Mouse (Mus musculus) embryonic facial prominence, embryonic 15.5 days (tissue): ENCODE measurements around the gene Fam32a. TPM values are rescaled to one million over a fixed set of nuclear protein-coding genes. Genes with fewer than 3 reads are reported as not detected.

ENCODE experiments used
- ATAC-seq: fragments of 200-750 bp; cut with Nextera tagmentation; 2 replicates; pipeline ENCODE4 v1.8.0; 2017; ENCODE audit warnings: low read depth, moderate TSS enrichment; ENCODE audit not compliant: insufficient number of reproducible peaks, low FRiP score, low TSS enrichment
- H3K27ac ChIP-seq: fragments of 300-500 bp; sonication (generic); replicated peaks from 2 replicates; pipeline ENCODE4 v1.5.1; 2015; ENCODE audit warnings: mild to moderate bottlenecking, inconsistent platforms
- H3K27me3 ChIP-seq: fragments of 300-500 bp; sonication (generic); 2 replicates; pipeline ENCODE4 v1.6.1; 2015; ENCODE audit warnings: inconsistent platforms
- H3K36me3 ChIP-seq: fragments of 300-500 bp; sonication (generic); 2 replicates; pipeline ENCODE4 v1.6.1; 2015; ENCODE audit warnings: mild to moderate bottlenecking, inconsistent platforms
- H3K4me1 ChIP-seq: fragments of 300-500 bp; sonication (generic); 2 replicates; pipeline ENCODE4 v1.6.1; 2015; ENCODE audit warnings: inconsistent platforms
- H3K4me2 ChIP-seq: fragments of 300-500 bp; sonication (generic); replicated peaks from 2 replicates; pipeline ENCODE4 v1.6.1; 2015; ENCODE audit warnings: mild to moderate bottlenecking, inconsistent platforms
- H3K4me3 ChIP-seq: fragments of 300-500 bp; sonication (generic); replicated peaks from 2 replicates; pipeline ENCODE4 v1.5.1; 2015; ENCODE audit warnings: mild to moderate bottlenecking, inconsistent platforms
- H3K9ac ChIP-seq: fragments of 300-500 bp; sonication (generic); 2 replicates; pipeline ENCODE4 v1.6.1; 2015; ENCODE audit warnings: inconsistent platforms
- H3K9me3 ChIP-seq: fragments of 300-500 bp; sonication (generic); replicated peaks from 2 replicates; pipeline ENCODE4 v1.6.1; 2016; ENCODE audit warnings: inconsistent platforms
- WGBS: fragments of 180-500 bp; shearing (Covaris S2); methylation state at CpG from one replicate; pipeline ENCODE4 v1.1.7; 2015; 5-methylcytosine and 5-hydroxymethylcytosine counted together
- polyA plus RNA-seq: library from polyadenylated mRNA; unstranded; fragments of >200 nt; fragmentation: Nextera tagmentation; extraction: Ambion mirVana; gene quantifications from 2 replicates; pipeline ENCODE4 v1.2.1, GENCODE M21; 2015

Gene Fam32a
- polyA plus RNA-seq, 1 experiment from 2014 or later: 71.0 TPM

DNA sequence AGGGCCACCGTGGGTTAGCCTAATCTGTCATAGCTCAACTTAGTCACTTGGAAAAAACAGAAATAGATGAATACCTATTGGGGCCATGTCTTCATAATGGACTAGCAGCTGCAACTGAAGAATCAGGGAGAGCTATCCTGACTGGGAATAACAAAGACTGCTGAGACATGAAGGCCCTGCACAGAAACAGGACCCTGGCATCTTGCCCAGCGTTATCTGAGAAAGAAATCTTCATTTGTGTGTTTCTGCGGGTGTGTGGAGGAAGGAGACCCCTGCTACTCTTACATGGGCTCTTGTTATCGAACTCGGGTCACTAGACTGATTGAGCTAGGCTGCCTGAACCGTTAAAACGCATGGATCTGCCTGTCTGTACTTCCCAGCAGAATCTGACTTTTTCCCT is 21.4 kb downstream of the Fam32a start:
- peak overlapping the region; percentile 79 for H3K4me3 ChIP-seq
- H3K4me2 ChIP-seq: peak overlapping the region; percentile 72
- no peaks in the 10 kb centered on the region for H3K9me3 ChIP-seq
- WGBS: 69% methylated on average over 7 of the region's 7 CpGs
- no peaks in the 10 kb centered on the region for H3K27me3 ChIP-seq
- no peak for ATAC-seq
- peaks cover 22% of the 10 kb centered on the region for H3K4me1 ChIP-seq
- peaks cover 4% of the 10 kb centered on the region; the same call in 1 of the 2 replicates for H3K36me3 ChIP-seq
- no peak overlapping the region for H3K27ac ChIP-seq
- peak overlapping the region; percentile 53; the same call in 1 of the 2 replicates for H3K9ac ChIP-seq

GRCm38 (mm10) chr8:72242226-72242625 is 22.7 kb downstream of the Fam32a start:
- Histone ChIP-seq H3K4me3 (no peak overlapping the region), H3K9ac (no peak overlapping the region), H3K9me3 (no peaks in the 10 kb centered on the region), H3K36me3 (peaks cover 14% of the 10 kb centered on the region), H3K27ac (no peak overlapping the region), H3K4me2 (no peak overlapping the region), H3K4me1 (peaks cover 22% of the 10 kb centered on the region), H3K27me3 (no peaks in the 10 kb centered on the region)
- no peak for ATAC-seq
- 91% methylated on average over 1 of the region's 1 CpGs for WGBS

- Histone ChIP-seq H3K36me3 (peaks cover 27% of the 10 kb centered on the region), H3K27ac (no peak overlapping the region), H3K4me1 (peaks cover 17% of the 10 kb centered on the region), H3K9me3 (no peaks in the 10 kb centered on the region), H3K9ac (no peak overlapping the region), H3K4me3 (no peak overlapping the region), H3K4me2 (no peak overlapping the region), H3K27me3 (no peaks in the 10 kb centered on the region)
- 78% methylated on average over 2 of the region's 2 CpGs for WGBS
- no peak for ATAC-seq
Measured at GRCm38 (mm10) chr8:72244610-72245009, 25.1 kb downstream of the Fam32a start.

- no peak overlapping the region for H3K4me3 ChIP-seq
- ATAC-seq: no peak
- 50% methylated on average over 7 of the region's 7 CpGs for WGBS
Measured at GRCm38 (mm10) chr8:72257171-72257901, 37.8 kb downstream of the Fam32a start.

GRCm38 (mm10) chr8:72257902-72258238 is 38.3 kb downstream of the Fam32a start:
- no peaks in the 10 kb centered on the region for H3K27me3 ChIP-seq
- H3K36me3 ChIP-seq: peaks cover 28% of the 10 kb centered on the region
- no peak for ATAC-seq
- H3K27ac ChIP-seq: no peak overlapping the region
- no peak overlapping the region for H3K4me3 ChIP-seq
- H3K9ac ChIP-seq: no peak overlapping the region
- no peaks in the 10 kb centered on the region for H3K9me3 ChIP-seq
- H3K4me2 ChIP-seq: no peak overlapping the region
- 87% methylated on average over 1 of the region's 1 CpGs for WGBS
- no peaks in the 10 kb centered on the region for H3K4me1 ChIP-seq

More at GRCm38 (mm10) chr8:72257171-72257901, 37.8 kb downstream of the Fam32a start:
- H3K9me3 ChIP-seq: no peaks in the 10 kb centered on the region
- H3K27me3 ChIP-seq: no peaks in the 10 kb centered on the region
- no peak overlapping the region for H3K9ac ChIP-seq
- H3K36me3 ChIP-seq: peaks cover 33% of the 10 kb centered on the region
- no peaks in the 10 kb centered on the region for H3K4me1 ChIP-seq
- H3K27ac ChIP-seq: no peak overlapping the region
- H3K4me2 ChIP-seq: no peak overlapping the region

- H3K27me3 ChIP-seq: no peaks in the 10 kb centered on the region
- no peak overlapping the region for H3K9ac ChIP-seq
- ATAC-seq: no peak
- H3K36me3 ChIP-seq: peaks cover 11% of the 10 kb centered on the region; the same call in 1 of the 2 replicates
- no peaks in the 10 kb centered on the region for H3K4me1 ChIP-seq
- WGBS: 53% methylated on average over 2 of the region's 2 CpGs
- no peak overlapping the region for H3K4me2 ChIP-seq
- no peak overlapping the region for H3K27ac ChIP-seq
- no peak overlapping the region for H3K4me3 ChIP-seq
- H3K9me3 ChIP-seq: no peaks in the 10 kb centered on the region
Measured at GRCm38 (mm10) chr8:72259862-72260261, 40.3 kb downstream of the Fam32a start.

DNA sequence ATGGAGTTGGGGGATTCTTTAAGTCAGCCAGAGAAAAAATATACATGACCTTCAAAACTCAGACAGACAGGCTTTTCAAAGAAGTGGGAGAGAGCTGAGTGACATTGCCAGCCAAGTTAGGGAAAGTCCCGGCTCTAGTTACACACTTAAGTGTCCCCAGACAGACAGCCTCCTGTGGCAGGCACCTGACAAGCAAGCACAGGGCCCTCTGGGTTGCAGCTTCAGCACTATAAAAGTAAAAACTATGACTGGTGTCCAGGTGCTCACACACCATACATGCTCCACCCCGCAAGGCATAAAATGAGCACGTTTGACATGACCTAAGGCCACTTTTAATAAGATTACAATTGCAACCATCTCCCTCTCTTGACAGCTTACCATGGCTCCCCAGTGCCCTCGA is 41.1 kb downstream of the Fam32a start:
- Histone ChIP-seq H3K4me3 (no peak overlapping the region), H3K4me1 (no peaks in the 10 kb centered on the region), H3K4me2 (no peak overlapping the region), H3K9ac (no peak overlapping the region), H3K27ac (no peak overlapping the region), H3K27me3 (no peaks in the 10 kb centered on the region), H3K9me3 (no peaks in the 10 kb centered on the region), H3K36me3 (peaks cover 4% of the 10 kb centered on the region; the same call in 1 of the 2 replicates)
- 40% methylated on average over 4 of the region's 4 CpGs for WGBS
- ATAC-seq: peak; percentile 26; the same call in 1 of the 2 replicates

DNA sequence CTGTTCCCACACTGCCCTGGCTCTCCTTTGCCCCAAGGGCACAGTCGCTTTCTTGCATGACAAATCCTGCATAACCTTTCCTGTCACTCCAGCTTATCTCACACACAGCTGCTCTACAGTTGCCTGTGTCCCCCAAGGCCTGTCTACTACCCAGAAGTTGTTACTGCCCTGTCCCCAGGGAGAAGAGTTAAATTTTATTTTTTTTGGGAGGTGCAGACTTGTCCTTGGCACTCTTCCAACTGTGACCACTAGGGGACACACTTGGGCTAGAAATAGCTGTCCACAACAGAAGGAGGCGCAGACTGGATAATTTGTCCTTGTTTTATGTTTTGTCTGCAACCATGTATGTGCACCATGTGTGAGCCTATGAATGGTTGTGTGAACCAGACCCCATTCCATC is 41.5 kb downstream of the Fam32a start:
- Histone ChIP-seq H3K4me2 (no peak overlapping the region), H3K9me3 (no peaks in the 10 kb centered on the region), H3K27me3 (no peaks in the 10 kb centered on the region), H3K4me3 (no peak overlapping the region), H3K27ac (no peak overlapping the region), H3K36me3 (0 out of 2 replicates have a peak, but pooled peaks cover under 1% of the 10 kb centered on the region), H3K4me1 (no peaks in the 10 kb centered on the region), H3K9ac (no peak overlapping the region)
- WGBS: 24% methylated on average over 2 of the region's 2 CpGs
- ATAC-seq: 0 out of 2 replicates have a peak, but pooled peaks have one; percentile 32

- Histone ChIP-seq H3K4me3 (no peak overlapping the region), H3K27me3 (no peaks in the 10 kb centered on the region), H3K4me1 (no peaks in the 10 kb centered on the region), H3K4me2 (no peak overlapping the region), H3K36me3 (no peaks in the 10 kb centered on the region), H3K27ac (no peak overlapping the region), H3K9me3 (no peaks in the 10 kb centered on the region), H3K9ac (no peak overlapping the region)
- ATAC-seq: no peak
Measured at GRCm38 (mm10) chr8:72261431-72261830, 41.9 kb downstream of the Fam32a start.

- H3K9me3 ChIP-seq: no peaks in the 10 kb centered on the region
- no peak overlapping the region for H3K4me3 ChIP-seq
- H3K4me1 ChIP-seq: no peaks in the 10 kb centered on the region
- ATAC-seq: no peak
- H3K9ac ChIP-seq: no peak overlapping the region
- H3K27me3 ChIP-seq: no peaks in the 10 kb centered on the region
- H3K4me2 ChIP-seq: no peak overlapping the region
- no peaks in the 10 kb centered on the region for H3K36me3 ChIP-seq
- no peak overlapping the region for H3K27ac ChIP-seq
- 46% methylated on average over 5 of the region's 5 CpGs for WGBS
Measured at GRCm38 (mm10) chr8:72261872-72262271, 42.3 kb downstream of the Fam32a start.

DNA sequence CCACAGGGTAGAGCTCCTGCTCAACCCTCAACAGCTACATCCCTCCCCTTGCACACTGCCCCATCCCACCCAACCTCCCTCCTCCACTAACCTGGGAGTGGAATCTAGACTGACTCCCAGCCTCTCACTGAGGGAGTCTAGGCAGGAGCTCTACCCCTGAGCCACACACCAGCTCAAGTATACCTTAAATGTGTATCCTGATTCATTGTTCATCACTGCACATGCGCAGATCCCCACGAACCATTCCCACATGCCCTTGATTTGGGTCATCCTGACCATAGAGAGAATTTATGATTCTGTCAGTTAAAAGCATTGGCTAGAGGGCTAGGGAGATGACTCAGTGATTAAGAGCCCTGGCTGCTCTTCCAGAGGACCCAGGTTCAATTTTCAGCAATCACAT is 43.2 kb downstream of the Fam32a start:
- 93% methylated on average over 2 of the region's 2 CpGs for WGBS
- Histone ChIP-seq H3K27ac (no peak overlapping the region), H3K9ac (no peak overlapping the region), H3K9me3 (no peaks in the 10 kb centered on the region), H3K27me3 (no peaks in the 10 kb centered on the region), H3K4me2 (no peak overlapping the region), H3K4me3 (no peak overlapping the region), H3K36me3 (no peaks in the 10 kb centered on the region), H3K4me1 (no peaks in the 10 kb centered on the region)
- ATAC-seq: no peak

DNA sequence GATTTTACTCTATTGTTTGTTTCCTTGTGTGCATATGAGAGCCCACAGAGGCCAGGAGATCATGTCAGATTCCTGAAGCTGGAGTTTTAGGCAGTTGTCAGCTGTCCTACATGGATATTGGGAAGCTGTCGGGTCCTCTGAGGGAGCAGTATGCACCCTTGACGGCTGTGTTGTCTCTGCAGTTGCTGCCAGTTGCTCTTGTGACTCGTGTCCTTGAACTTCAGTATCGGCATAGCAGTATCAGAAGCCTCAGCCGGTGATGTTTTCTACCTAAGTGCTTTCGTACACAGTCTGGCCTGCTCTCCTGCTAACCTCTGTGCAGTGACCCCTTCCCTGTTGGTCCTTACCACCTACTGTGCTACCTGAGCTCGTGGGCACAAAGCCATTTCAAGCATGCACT is 43.9 kb downstream of the Fam32a start:
- WGBS: 65% methylated on average over 7 of the region's 7 CpGs
- H3K4me3 ChIP-seq: no peak overlapping the region
- H3K27me3 ChIP-seq: no peaks in the 10 kb centered on the region
- no peak overlapping the region for H3K27ac ChIP-seq
- H3K9ac ChIP-seq: no peak overlapping the region
- no peak for ATAC-seq
- no peaks in the 10 kb centered on the region for H3K9me3 ChIP-seq
- no peak overlapping the region for H3K4me2 ChIP-seq
- H3K36me3 ChIP-seq: no peaks in the 10 kb centered on the region
- H3K4me1 ChIP-seq: no peaks in the 10 kb centered on the region
